Mouse (Mus musculus) embryo, embryonic 9.5 days (tissue): Measurements from ENCODE around the gene Olfr1383.
"Not testable (repeated sequence)": the region's sequence is repeated elsewhere in the genome, so short reads cannot be mapped to it uniquely, and the experiment has no call there.

Source experiments
- DNase-seq: peaks from one replicate; pipeline ENCODE4 v3.0.0-alpha.2; 2017; ENCODE audit errors: extremely low spot score

Olfr1383 gene

GRCm38 (mm10) chr11:49519348-49519747 lies at the start of gene Olfr1383:
Gene Olfr1383, plus strand, starts transcription at chr11:49519648.
- DNase-seq: no peak

DNA sequence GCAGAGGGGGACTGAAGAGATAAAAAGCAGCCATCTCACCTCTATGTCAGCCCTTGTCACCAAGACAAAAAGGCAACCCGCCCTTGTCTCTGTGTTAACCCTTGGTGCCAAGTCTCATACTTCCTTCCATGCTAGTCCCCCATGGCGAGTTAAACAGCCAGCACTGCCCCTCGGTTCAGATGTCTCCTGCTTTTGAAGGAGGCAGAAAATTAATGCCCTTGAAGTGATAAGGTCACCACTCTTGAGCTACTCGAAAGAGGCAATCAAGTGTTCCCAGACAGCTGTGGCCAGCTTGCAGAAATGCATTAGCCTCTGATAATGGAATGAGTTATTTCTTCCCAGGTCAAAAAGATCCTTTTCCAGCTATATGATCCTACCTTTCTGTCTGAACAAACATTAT lies 33.5 kb upstream of the Olfr1383 start:
- no peak for DNase-seq

GRCm38 (mm10) chr11:49488770-49489169 lies 30.7 kb upstream of the Olfr1383 start, which contains the start of gene Olfr1385:
Gene Olfr1385, plus strand, starts transcription at chr11:49489070.
- not testable (repeated sequence) for DNase-seq

- DNase-seq: no peak
These were observed 1.4 kb upstream of the Olfr1383 start for GRCm38 (mm10) chr11:49518086-49518485.

DNA sequence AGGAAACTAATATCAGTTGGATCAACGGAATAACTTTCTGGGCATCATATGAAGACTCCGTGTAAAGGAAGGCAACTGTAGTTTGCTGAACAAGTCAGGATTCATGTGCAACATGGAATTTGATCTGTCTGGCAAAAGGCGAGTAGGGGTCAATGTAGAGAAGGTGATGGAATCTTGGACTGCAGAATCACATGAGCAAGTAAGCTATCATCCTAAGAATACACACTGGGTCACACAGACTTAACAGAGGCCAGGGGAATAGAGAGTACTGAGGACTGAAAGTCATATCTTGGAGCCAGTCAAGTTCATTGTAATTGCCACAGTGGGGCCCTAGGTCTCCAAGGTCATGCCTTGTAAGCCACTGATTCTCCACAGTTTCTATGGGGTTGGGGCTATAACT lies 8.5 kb downstream of the Olfr1383 start, which contains the start of gene Olfr1382:
TSS of gene Olfr1382 (plus strand) at position 301 of the 400 bp plus-strand sequence.
- no peak for DNase-seq

DNA sequence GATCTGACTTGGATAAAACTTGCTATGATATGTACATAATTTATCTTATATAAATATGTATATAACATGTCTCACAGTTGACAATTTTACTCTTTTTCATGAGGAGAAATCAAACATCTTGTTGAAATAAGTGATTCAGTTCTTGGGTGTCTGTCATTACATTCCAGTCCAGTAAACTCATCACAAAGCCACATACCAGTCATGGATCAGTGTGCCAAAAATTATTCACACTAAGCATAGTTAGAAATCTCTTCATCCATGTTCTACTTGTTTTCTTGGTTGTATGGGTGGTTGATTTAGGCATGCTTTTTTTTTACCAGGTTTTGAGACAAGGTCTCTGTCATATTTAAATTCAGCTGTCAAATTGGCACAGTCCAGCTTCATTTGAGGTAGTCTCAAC lies 13.3 kb downstream of the Olfr1383 start:
- DNase-seq: no peak

DNA sequence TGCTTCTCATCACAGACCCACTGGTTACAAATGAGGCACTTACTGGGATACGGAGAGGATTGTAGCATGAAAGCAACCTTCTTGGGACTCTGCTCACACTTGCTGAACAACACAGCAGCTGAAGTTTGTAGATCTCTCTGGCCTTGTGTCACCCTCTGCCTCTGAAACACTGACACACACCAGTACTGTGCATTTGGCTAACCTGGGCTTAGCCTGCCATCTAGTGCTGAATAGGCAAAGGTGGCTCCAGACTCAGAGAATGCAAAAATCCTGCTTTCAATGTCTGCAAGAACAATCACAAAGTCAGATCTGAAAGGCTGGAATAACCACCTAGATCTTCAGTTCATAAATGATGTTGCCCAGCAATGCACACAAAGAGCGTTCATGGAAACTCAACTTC lies 17.2 kb downstream of the Olfr1383 start:
- DNase-seq: not testable (repeated sequence)

GRCm38 (mm10) chr11:49543149-49543548 lies 23.7 kb downstream of the Olfr1383 start, which contains the start of gene Olfr1381:
Gene Olfr1381, plus strand, starts transcription at chr11:49543449.
- DNase-seq: not testable (repeated sequence)

GRCm38 (mm10) chr11:49554033-49554432 lies 34.6 kb downstream of the Olfr1383 start:
- DNase-seq: not testable (repeated sequence)

GRCm38 (mm10) chr11:49556578-49556977 lies 37.1 kb downstream of the Olfr1383 start, which contains the start of gene Olfr1380:
Gene Olfr1380, plus strand, starts transcription at chr11:49556878.
- not testable (repeated sequence) for DNase-seq

GRCm38 (mm10) chr11:49575054-49575453 lies 55.6 kb downstream of the Olfr1383 start:
- DNase-seq: not testable (repeated sequence)
